Mouse (Mus musculus): ENCODE measurements around the gene Cd72.
"Not testable (repeated sequence)": the region's sequence is repeated elsewhere in the genome, so short reads cannot be mapped to it uniquely, and the experiment has no call there.

The Cd72 gene

GRCm38 (mm10) chr4:43454041-43454836 is at the start of gene Cd72:
Gene Cd72, minus strand, starts transcription at chr4:43454628.
- no peak for DNase-seq (ENCODE audit: low read depth, low spot score)

- DNase-seq (ENCODE audit: low read depth, low spot score) = no peak
Observed at GRCm38 (mm10) chr4:43503506-43503905, 49.1 kb upstream of the Cd72 start.

- no peak for DNase-seq (ENCODE audit: low read depth, low spot score)
Observed at GRCm38 (mm10) chr4:43503041-43503440, 48.6 kb upstream of the Cd72 start.

GRCm38 (mm10) chr4:43499407-43500333 is 45.2 kb upstream of the Cd72 start, which contains the start of gene Arhgef39:
Gene Arhgef39, minus strand, starts transcription at chr4:43499695.
- no peak for DNase-seq (ENCODE audit: low read depth, low spot score)

- DNase-seq (ENCODE audit: low read depth, low spot score) = no peak
Observed at GRCm38 (mm10) chr4:43498983-43499382, 44.6 kb upstream of the Cd72 start.

GRCm38 (mm10) chr4:43497946-43498345 is 43.5 kb upstream of the Cd72 start:
- no peak for DNase-seq (ENCODE audit: low read depth, low spot score)

- no peak for DNase-seq (ENCODE audit: low read depth, low spot score)
Observed at GRCm38 (mm10) chr4:43497405-43497804, 43.0 kb upstream of the Cd72 start.

GRCm38 (mm10) chr4:43496587-43496986 is 42.2 kb upstream of the Cd72 start:
- DNase-seq (ENCODE audit: low read depth, low spot score) = no peak

- DNase-seq (ENCODE audit: low read depth, low spot score) = no peak
Observed at GRCm38 (mm10) chr4:43493846-43494240, 39.4 kb upstream of the Cd72 start.

GRCm38 (mm10) chr4:43493186-43493845 is 38.9 kb upstream of the Cd72 start:
- DNase-seq (ENCODE audit: low read depth, low spot score) = peak; percentile 80

GRCm38 (mm10) chr4:43492821-43493185 is 38.4 kb upstream of the Cd72 start, which contains the start of gene Ccdc107:
Gene Ccdc107, plus strand, starts transcription at chr4:43492900.
- DNase-seq (ENCODE audit: low read depth, low spot score) = peak; percentile 93

GRCm38 (mm10) chr4:43492101-43492820 is 37.8 kb upstream of the Cd72 start:
- DNase-seq (ENCODE audit: low read depth, low spot score) = no peak

GRCm38 (mm10) chr4:43490801-43491200 is 36.4 kb upstream of the Cd72 start:
- DNase-seq (ENCODE audit: low read depth, low spot score) = no peak

GRCm38 (mm10) chr4:43489611-43490010 is 35.2 kb upstream of the Cd72 start:
- no peak for DNase-seq (ENCODE audit: low read depth, low spot score)

- DNase-seq (ENCODE audit: low read depth, low spot score) = not testable (repeated sequence)
Observed at GRCm38 (mm10) chr4:43485666-43486065, 31.2 kb upstream of the Cd72 start.

GRCm38 (mm10) chr4:43483535-43484091 is 29.2 kb upstream of the Cd72 start, which contains the start of gene Sit1:
Gene Sit1, minus strand, starts transcription at chr4:43483734.
- DNase-seq (ENCODE audit: low read depth, low spot score) = no peak

GRCm38 (mm10) chr4:43482591-43482990 is 28.2 kb upstream of the Cd72 start:
- no peak for DNase-seq (ENCODE audit: low read depth, low spot score)

- no peak for DNase-seq (ENCODE audit: low read depth, low spot score)
Observed at GRCm38 (mm10) chr4:43481894-43482456, 27.5 kb upstream of the Cd72 start.

- no peak for DNase-seq (ENCODE audit: low read depth, low spot score)
Observed at GRCm38 (mm10) chr4:43480985-43481384, 26.6 kb upstream of the Cd72 start.

Measured in WW6 (cell line).